Mouse (Mus musculus): ENCODE results near the gene Klhl23. TPM values are rescaled to one million over a fixed set of nuclear protein-coding genes. Genes with fewer than 3 reads are reported as not detected.

Gene Klhl23
- 50.9 TPM for polyA plus RNA-seq (2014; fragmentation: Illumina TruSeq; extraction: RNeasy Lipid Tissue Mini Kit (QIAGEN cat#74804); ENCODE audit: low replicate concordance)

GRCm38 (mm10) chr2:69821711-69822110, at the start of gene Klhl23:
TSS of gene Klhl23 (plus strand) at chr2:69821944.

GRCm38 (mm10) chr2:69789429-69790069, 32.2 kb upstream of the Klhl23 start, which contains the start of the genes Ccdc173 and Phospho2:
TSS of gene Ccdc173 (minus strand) at chr2:69789575.
TSS of gene Phospho2 (plus strand) at chr2:69789623.

GRCm38 (mm10) chr2:69861485-69862091, 39.8 kb downstream of the Klhl23 start, which contains the start of gene Ssb:
TSS of gene Ssb (plus strand) at chr2:69861562.

GRCm38 (mm10) chr2:69885451-69886305, 63.9 kb downstream of the Klhl23 start, which contains the start of gene Mettl5:
TSS of gene Mettl5 (minus strand) at chr2:69885615.

Other genes with a start within 250 kb of the Klhl23 start
- 0.04 TPM for gene Lrp2, start 235.9 kb upstream of the Klhl23 start, polyA plus RNA-seq (2014; fragmentation: Illumina TruSeq; extraction: RNeasy Lipid Tissue Mini Kit (QIAGEN cat#74804); ENCODE audit: low replicate concordance)
- gene Bbs5, start 174.8 kb upstream of the Klhl23 start, polyA plus RNA-seq (2014; fragmentation: Illumina TruSeq; extraction: RNeasy Lipid Tissue Mini Kit (QIAGEN cat#74804); ENCODE audit: low replicate concordance), result 12.3 TPM
- not detected for gene Klhl41, start 151.8 kb upstream of the Klhl23 start, polyA plus RNA-seq (2014; fragmentation: Illumina TruSeq; extraction: RNeasy Lipid Tissue Mini Kit (QIAGEN cat#74804); ENCODE audit: low replicate concordance)
- 26.8 TPM for gene Fastkd1, start 108.4 kb upstream of the Klhl23 start, polyA plus RNA-seq (2014; fragmentation: Illumina TruSeq; extraction: RNeasy Lipid Tissue Mini Kit (QIAGEN cat#74804); ENCODE audit: low replicate concordance)
- 275 TPM for gene Ppig, start 99.4 kb upstream of the Klhl23 start, polyA plus RNA-seq (2014; fragmentation: Illumina TruSeq; extraction: RNeasy Lipid Tissue Mini Kit (QIAGEN cat#74804); ENCODE audit: low replicate concordance)
- 1.0 TPM for gene Ccdc173, start 32.4 kb upstream of the Klhl23 start, polyA plus RNA-seq (2014; fragmentation: Illumina TruSeq; extraction: RNeasy Lipid Tissue Mini Kit (QIAGEN cat#74804); ENCODE audit: low replicate concordance)
- 104 TPM for gene Phospho2, start 32.3 kb upstream of the Klhl23 start, polyA plus RNA-seq (2014; fragmentation: Illumina TruSeq; extraction: RNeasy Lipid Tissue Mini Kit (QIAGEN cat#74804); ENCODE audit: low replicate concordance)
- 619 TPM for gene Ssb, start 39.6 kb downstream of the Klhl23 start, polyA plus RNA-seq (2014; fragmentation: Illumina TruSeq; extraction: RNeasy Lipid Tissue Mini Kit (QIAGEN cat#74804); ENCODE audit: low replicate concordance)
- gene Mettl5, start 63.7 kb downstream of the Klhl23 start, polyA plus RNA-seq (2014; fragmentation: Illumina TruSeq; extraction: RNeasy Lipid Tissue Mini Kit (QIAGEN cat#74804); ENCODE audit: low replicate concordance), result 62.3 TPM
- gene Ubr3, start 75.3 kb downstream of the Klhl23 start, polyA plus RNA-seq (2014; fragmentation: Illumina TruSeq; extraction: RNeasy Lipid Tissue Mini Kit (QIAGEN cat#74804); ENCODE audit: low replicate concordance), result 111 TPM
- 0.07 TPM for gene Myo3b, start 217.2 kb downstream of the Klhl23 start, polyA plus RNA-seq (2014; fragmentation: Illumina TruSeq; extraction: RNeasy Lipid Tissue Mini Kit (QIAGEN cat#74804); ENCODE audit: low replicate concordance)

Data from small intestine, adult 10 weeks (tissue).